Mouse (Mus musculus): ENCODE results near the gene Myog. TPM values are rescaled to one million over a fixed set of nuclear protein-coding genes. Genes with fewer than 3 reads are reported as not detected.

Myog gene
- polyA plus RNA-seq, 1 experiment from 2014 or later: 4.4 TPM

GRCm38 (mm10) chr1:134292073-134292472 is 2.3 kb downstream of the Myog start:
- Histone ChIP-seq H3K27ac (ENCODE audit: low read length) (no peak overlapping the region), H3K9ac (ENCODE audit: low read depth, low read length) (no peak overlapping the region), H3K4me2 (ENCODE audit: low read depth, low read length) (no peak overlapping the region), H3K27me3 (ENCODE audit: control insufficient read depth, insufficient read depth, low read depth, low read length) (no peaks in the 10 kb centered on the region), H3K36me3 (ENCODE audit: control insufficient read depth, insufficient read depth) (no peaks in the 10 kb centered on the region), H3K4me3 (ENCODE audit: low read depth, low read length) (no peak overlapping the region), H3K4me1 (ENCODE audit: control insufficient read depth, low read depth, low read length) (no peaks in the 10 kb centered on the region), H3K9me3 (replicated peaks; ENCODE audit: control insufficient read depth, low read length) (no peaks in the 10 kb centered on the region)
- 29% methylated on average over 5 of the region's 5 CpGs for WGBS (ENCODE audit: insufficient replicate concordance)
- ATAC-seq (ENCODE audit: low read depth): no peak

- no peaks in the 10 kb centered on the region for H3K36me3 ChIP-seq (ENCODE audit: control insufficient read depth, insufficient read depth)
- peaks cover 3% of the 10 kb centered on the region for H3K27me3 ChIP-seq (ENCODE audit: control insufficient read depth, insufficient read depth, low read depth, low read length)
- H3K4me2 ChIP-seq (ENCODE audit: low read depth, low read length): no peak overlapping the region
- H3K9me3 ChIP-seq (replicated peaks; ENCODE audit: control insufficient read depth, low read length): no peaks in the 10 kb centered on the region
- H3K4me1 ChIP-seq (ENCODE audit: control insufficient read depth, low read depth, low read length): no peaks in the 10 kb centered on the region
- no peak overlapping the region for H3K9ac ChIP-seq (ENCODE audit: low read depth, low read length)
- H3K4me3 ChIP-seq (ENCODE audit: low read depth, low read length): no peak overlapping the region
- H3K27ac ChIP-seq (ENCODE audit: low read length): no peak overlapping the region
- no peak for ATAC-seq (ENCODE audit: low read depth)
- WGBS (ENCODE audit: insufficient replicate concordance): 40% methylated on average over 9 of the region's 9 CpGs
Measured at GRCm38 (mm10) chr1:134292601-134293000, 2.8 kb downstream of the Myog start.

- 56% methylated on average over 7 of the region's 7 CpGs for WGBS (ENCODE audit: insufficient replicate concordance)
- Histone ChIP-seq H3K9me3 (replicated peaks; ENCODE audit: control insufficient read depth, low read length) (no peaks in the 10 kb centered on the region), H3K4me2 (ENCODE audit: low read depth, low read length) (no peak overlapping the region), H3K27ac (ENCODE audit: low read length) (no peak overlapping the region), H3K4me1 (ENCODE audit: control insufficient read depth, low read depth, low read length) (no peaks in the 10 kb centered on the region), H3K27me3 (ENCODE audit: control insufficient read depth, insufficient read depth, low read depth, low read length) (peaks cover 10% of the 10 kb centered on the region), H3K9ac (ENCODE audit: low read depth, low read length) (no peak overlapping the region), H3K4me3 (ENCODE audit: low read depth, low read length) (no peak overlapping the region), H3K36me3 (ENCODE audit: control insufficient read depth, insufficient read depth) (no peaks in the 10 kb centered on the region)
- ATAC-seq (ENCODE audit: low read depth): no peak
Measured at GRCm38 (mm10) chr1:134293276-134293675, 3.5 kb downstream of the Myog start.

GRCm38 (mm10) chr1:134293738-134294604 is 4.2 kb downstream of the Myog start:
- ATAC-seq (ENCODE audit: low read depth): no peak
- peaks cover 17% of the 10 kb centered on the region for H3K27me3 ChIP-seq (ENCODE audit: control insufficient read depth, insufficient read depth, low read depth, low read length)
- H3K4me1 ChIP-seq (ENCODE audit: control insufficient read depth, low read depth, low read length): no peaks in the 10 kb centered on the region
- no peaks in the 10 kb centered on the region for H3K36me3 ChIP-seq (ENCODE audit: control insufficient read depth, insufficient read depth)
- H3K27ac ChIP-seq (ENCODE audit: low read length): no peak overlapping the region
- H3K9ac ChIP-seq (ENCODE audit: low read depth, low read length): no peak overlapping the region
- no peaks in the 10 kb centered on the region for H3K9me3 ChIP-seq (replicated peaks; ENCODE audit: control insufficient read depth, low read length)
- 43% methylated on average over 3 of the region's 3 CpGs for WGBS (ENCODE audit: insufficient replicate concordance)
- no peak overlapping the region for H3K4me2 ChIP-seq (ENCODE audit: low read depth, low read length)
- no peak overlapping the region for H3K4me3 ChIP-seq (ENCODE audit: low read depth, low read length)

- H3K27me3 ChIP-seq (ENCODE audit: control insufficient read depth, insufficient read depth, low read depth, low read length): peaks cover 28% of the 10 kb centered on the region
- H3K9me3 ChIP-seq (replicated peaks; ENCODE audit: control insufficient read depth, low read length): no peaks in the 10 kb centered on the region
- no peak overlapping the region for H3K4me2 ChIP-seq (ENCODE audit: low read depth, low read length)
- H3K27ac ChIP-seq (ENCODE audit: low read length): no peak overlapping the region
- H3K36me3 ChIP-seq (ENCODE audit: control insufficient read depth, insufficient read depth): no peaks in the 10 kb centered on the region
- no peak overlapping the region for H3K4me3 ChIP-seq (ENCODE audit: low read depth, low read length)
- no peak for ATAC-seq (ENCODE audit: low read depth)
- H3K4me1 ChIP-seq (ENCODE audit: control insufficient read depth, low read depth, low read length): 0 out of 2 replicates have a peak, but pooled peaks cover 1% of the 10 kb centered on the region
- WGBS (ENCODE audit: insufficient replicate concordance): 53% methylated on average over 8 of the region's 8 CpGs
- H3K9ac ChIP-seq (ENCODE audit: low read depth, low read length): no peak overlapping the region
Measured at GRCm38 (mm10) chr1:134297265-134297664, 7.5 kb downstream of the Myog start.

GRCm38 (mm10) chr1:134298636-134299411 is 9.0 kb downstream of the Myog start:
- H3K36me3 ChIP-seq (ENCODE audit: control insufficient read depth, insufficient read depth): no peaks in the 10 kb centered on the region
- WGBS (ENCODE audit: insufficient replicate concordance): 5% methylated on average over 57 of the region's 59 CpGs
- H3K9ac ChIP-seq (ENCODE audit: low read depth, low read length): peak overlapping the region; percentile 29; the same call in 1 of the 2 replicates
- peak overlapping the region; percentile 50 for H3K4me3 ChIP-seq (ENCODE audit: low read depth, low read length)
- ATAC-seq (ENCODE audit: low read depth): no peak
- no peak overlapping the region for H3K27ac ChIP-seq (ENCODE audit: low read length)
- H3K9me3 ChIP-seq (replicated peaks; ENCODE audit: control insufficient read depth, low read length): no peaks in the 10 kb centered on the region
- H3K27me3 ChIP-seq (ENCODE audit: control insufficient read depth, insufficient read depth, low read depth, low read length): peaks cover 28% of the 10 kb centered on the region
- H3K4me2 ChIP-seq (ENCODE audit: low read depth, low read length): peak overlapping the region; percentile 70
- peaks cover 3% of the 10 kb centered on the region; the same call in 1 of the 2 replicates for H3K4me1 ChIP-seq (ENCODE audit: control insufficient read depth, low read depth, low read length)

GRCm38 (mm10) chr1:134302568-134303238 is 12.9 kb downstream of the Myog start:
- no peaks in the 10 kb centered on the region for H3K9me3 ChIP-seq (replicated peaks; ENCODE audit: control insufficient read depth, low read length)
- H3K4me1 ChIP-seq (ENCODE audit: control insufficient read depth, low read depth, low read length): peaks cover 3% of the 10 kb centered on the region; the same call in 1 of the 2 replicates
- H3K4me2 ChIP-seq (ENCODE audit: low read depth, low read length): 0 out of 2 replicates have a peak overlapping the region, but pooled peaks have one; percentile 10
- H3K27me3 ChIP-seq (ENCODE audit: control insufficient read depth, insufficient read depth, low read depth, low read length): peaks cover 24% of the 10 kb centered on the region
- H3K9ac ChIP-seq (ENCODE audit: low read depth, low read length): no peak overlapping the region
- H3K4me3 ChIP-seq (ENCODE audit: low read depth, low read length): no peak overlapping the region
- WGBS (ENCODE audit: insufficient replicate concordance): 23% methylated on average over 8 of the region's 8 CpGs
- no peaks in the 10 kb centered on the region for H3K36me3 ChIP-seq (ENCODE audit: control insufficient read depth, insufficient read depth)
- no peak for ATAC-seq (ENCODE audit: low read depth)
- peak overlapping the region; percentile 74 for H3K27ac ChIP-seq (ENCODE audit: low read length)

GRCm38 (mm10) chr1:134304940-134305339 is 15.2 kb downstream of the Myog start:
- Histone ChIP-seq H3K4me1 (ENCODE audit: control insufficient read depth, low read depth, low read length) (peaks cover 3% of the 10 kb centered on the region; the same call in 1 of the 2 replicates), H3K36me3 (ENCODE audit: control insufficient read depth, insufficient read depth) (no peaks in the 10 kb centered on the region), H3K9ac (ENCODE audit: low read depth, low read length) (no peak overlapping the region), H3K4me3 (ENCODE audit: low read depth, low read length) (no peak overlapping the region), H3K9me3 (replicated peaks; ENCODE audit: control insufficient read depth, low read length) (no peaks in the 10 kb centered on the region), H3K27ac (ENCODE audit: low read length) (no peak overlapping the region), H3K4me2 (ENCODE audit: low read depth, low read length) (no peak overlapping the region), H3K27me3 (ENCODE audit: control insufficient read depth, insufficient read depth, low read depth, low read length) (peaks cover 2% of the 10 kb centered on the region; the same call in 1 of the 2 replicates)
- ATAC-seq (ENCODE audit: low read depth): no peak
- WGBS (ENCODE audit: insufficient replicate concordance): 78% methylated on average over 9 of the region's 9 CpGs

All from liver, embryonic 16.5 days (tissue).